Mouse (Mus musculus) MEL (cell line): ENCODE results near the gene Utp20. TPM values are rescaled to one million over a fixed set of nuclear protein-coding genes. Genes with fewer than 3 reads are reported as not detected.

Experiments
- DNase-seq: peaks from one replicate; pipeline ENCODE4 v3.0.0; 2011; ENCODE audit warnings: low read depth, low spot score
- H3K27ac ChIP-seq: 2 replicates; pipeline ENCODE4 v1.5.1; 2012; ENCODE audit warnings: low read depth, mild to moderate bottlenecking, control low read depth, low read length, moderate library complexity; ENCODE audit not compliant: control insufficient read depth
- H3K27me3 ChIP-seq, 2 experiments: fragments of 150-350 bp in 1 of 2; sonication (generic) in 1 of 2; 2 replicates each; pipeline ENCODE4 v1.6.1; 2012; ENCODE audit warnings: low read length in 2 of 2, mild to moderate bottlenecking in 2 of 2, improper control_type of control experiment in 1 of 2, moderate library complexity in 1 of 2; ENCODE audit not compliant: insufficient read depth in 2 of 2, control insufficient read depth in 1 of 2
- H3K36me3 ChIP-seq, 2 experiments: 2 replicates each; pipeline ENCODE4 v1.6.1; 2012 to 2014; ENCODE audit warnings: low read length in 2 of 2, improper control_type of control experiment in 1 of 2, inconsistent platforms in 1 of 2, mild to moderate bottlenecking in 1 of 2; ENCODE audit not compliant: insufficient read depth in 2 of 2, control insufficient read depth in 1 of 2
- H3K4me1 ChIP-seq, 2 experiments: fragments of 150-350 bp in 1 of 2; sonication (generic) in 1 of 2; 2 replicates each; pipeline ENCODE4 v1.6.1; 2012; ENCODE audit warnings: low read length in 2 of 2, improper control_type of control experiment in 1 of 2, mild to moderate bottlenecking in 1 of 2; ENCODE audit not compliant: insufficient read depth in 2 of 2, control insufficient read depth in 1 of 2
- H3K4me3 ChIP-seq, 2 experiments: fragments of 150-350 bp in 1 of 2; sonication (generic) in 1 of 2; 2 replicates each; pipeline ENCODE4 v1.5.1; 2012; ENCODE audit warnings: low read depth in 2 of 2, low read length in 2 of 2, mild to moderate bottlenecking in 2 of 2, moderate library complexity in 2 of 2, control low read depth in 1 of 2, improper control_type of control experiment in 1 of 2; ENCODE audit not compliant: control insufficient read depth in 1 of 2, insufficient read depth in 1 of 2
- H3K79me2 ChIP-seq: 2 replicates; pipeline ENCODE4 v1.6.1; 2012; ENCODE audit warnings: mild to moderate bottlenecking, low read length, moderate library complexity; ENCODE audit not compliant: control insufficient read depth, poor library complexity, insufficient read depth
- H3K9ac ChIP-seq: 2 replicates; pipeline ENCODE4 v1.6.1; 2012; ENCODE audit warnings: low read depth, mild to moderate bottlenecking, control low read depth, low read length, moderate library complexity; ENCODE audit not compliant: control insufficient read depth, poor library complexity, severe bottlenecking
- H3K9me3 ChIP-seq: fragments of 150-350 bp; sonication (generic); replicated peaks from 2 replicates; pipeline ENCODE4 v1.6.1; 2012; ENCODE audit warnings: mild to moderate bottlenecking, low read length, improper control_type of control experiment, moderate library complexity; ENCODE audit not compliant: insufficient read depth
- BHLHE40 ChIP-seq: IDR thresholded peaks from 2 replicates; pipeline ENCODE4 v1.6.1; 2012; ENCODE audit warnings: low read depth, mild to moderate bottlenecking, inconsistent platforms, low read length, improper control_type of control experiment, borderline replicate concordance
- CHD1 ChIP-seq: IDR thresholded peaks from 2 replicates; pipeline ENCODE4 v1.6.1; 2012; ENCODE audit warnings: low read depth, mild to moderate bottlenecking, inconsistent platforms, low read length, improper control_type of control experiment
- CHD2 ChIP-seq: IDR thresholded peaks from 2 replicates; pipeline ENCODE4 v1.6.1; 2011; ENCODE audit warnings: low read length, improper control_type of control experiment
- E2F4 ChIP-seq: IDR thresholded peaks from 2 replicates; pipeline ENCODE4 v1.6.1; 2011; ENCODE audit warnings: low read depth, low read length, improper control_type of control experiment, borderline replicate concordance
- EP300 ChIP-seq, 2 experiments: IDR thresholded peaks; 2 replicates each; pipeline ENCODE4 v1.6.1; 2011; ENCODE audit warnings: improper control_type of control experiment in 2 of 2, low read length in 2 of 2, low read depth in 1 of 2, mild to moderate bottlenecking in 1 of 2
- HCFC1 ChIP-seq: IDR thresholded peaks from 2 replicates; pipeline ENCODE4 v1.6.1; 2012; ENCODE audit warnings: low read depth, mild to moderate bottlenecking, inconsistent platforms, low read length, improper control_type of control experiment, moderate library complexity
- JUND ChIP-seq: IDR thresholded peaks from 2 replicates; pipeline ENCODE4 v1.6.1; 2011; ENCODE audit warnings: low read depth, mild to moderate bottlenecking, improper control_type of control experiment, low read length
- MAFK ChIP-seq: IDR thresholded peaks from 2 replicates; pipeline ENCODE4 v1.6.1; 2011; ENCODE audit warnings: low read depth, mild to moderate bottlenecking, low read length, improper control_type of control experiment, borderline replicate concordance
- MAZ ChIP-seq: IDR thresholded peaks from 2 replicates; pipeline ENCODE4 v1.6.1; 2012; ENCODE audit warnings: low read depth, mild to moderate bottlenecking, inconsistent platforms, low read length, improper control_type of control experiment
- MXI1 ChIP-seq: IDR thresholded peaks from 2 replicates; pipeline ENCODE4 v1.6.1; 2011; ENCODE audit warnings: mild to moderate bottlenecking, low read depth, low read length, improper control_type of control experiment
- NELFE ChIP-seq: IDR thresholded peaks from 2 replicates; pipeline ENCODE4 v1.6.1; 2011; ENCODE audit warnings: low read depth, low read length, improper control_type of control experiment
- NRF1 ChIP-seq: IDR thresholded peaks from 2 replicates; pipeline ENCODE4 v1.6.1; 2014; ENCODE audit warnings: low read depth, mild to moderate bottlenecking, inconsistent platforms, low read length, improper control_type of control experiment, moderate library complexity; ENCODE audit not compliant: poor library complexity, insufficient read depth, severe bottlenecking
- POLR2A ChIP-seq, 2 experiments: IDR thresholded peaks; 2 replicates each; pipeline ENCODE4 v1.6.1; 2011 to 2012; ENCODE audit warnings: low read length in 2 of 2, mild to moderate bottlenecking in 2 of 2, control low read depth in 1 of 2, improper control_type of control experiment in 1 of 2, low read depth in 1 of 2, moderate library complexity in 1 of 2; ENCODE audit not compliant: control insufficient read depth in 1 of 2, insufficient read depth in 1 of 2, poor library complexity in 1 of 2
- POLR2AphosphoS2 ChIP-seq: IDR thresholded peaks from 2 replicates; pipeline ENCODE4 v1.6.1; 2011; ENCODE audit warnings: low read length, improper control_type of control experiment
- POLR2AphosphoS5 ChIP-seq: IDR thresholded peaks from 2 replicates; pipeline ENCODE4 v1.6.1; 2012; ENCODE audit warnings: low read depth, borderline replicate concordance, mild to moderate bottlenecking, inconsistent platforms, low read length, moderate library complexity, mixed read lengths
- RAD21 ChIP-seq: IDR thresholded peaks from 2 replicates; pipeline ENCODE4 v1.6.1; 2011; ENCODE audit warnings: mild to moderate bottlenecking, low read depth, low read length, improper control_type of control experiment
- RCOR1 ChIP-seq: IDR thresholded peaks from 2 replicates; pipeline ENCODE4 v1.6.1; 2012; ENCODE audit warnings: low read depth, mild to moderate bottlenecking, inconsistent platforms, low read length, improper control_type of control experiment
- SIN3A ChIP-seq: IDR thresholded peaks from 2 replicates; pipeline ENCODE4 v1.6.1; 2012; ENCODE audit warnings: low read length, improper control_type of control experiment, inconsistent platforms
- SMC3 ChIP-seq: IDR thresholded peaks from 2 replicates; pipeline ENCODE4 v1.6.1; 2011; ENCODE audit warnings: low read depth, low read length, improper control_type of control experiment
- UBTF ChIP-seq: IDR thresholded peaks from 2 replicates; pipeline ENCODE4 v1.6.1; 2012; ENCODE audit warnings: low read depth, mild to moderate bottlenecking, inconsistent platforms, low read length, improper control_type of control experiment, moderate library complexity, borderline replicate concordance; ENCODE audit not compliant: insufficient read depth
- ZKSCAN1 ChIP-seq: IDR thresholded peaks from 2 replicates; pipeline ENCODE4 v1.6.1; 2012; ENCODE audit warnings: low read depth, mild to moderate bottlenecking, inconsistent platforms, low read length, improper control_type of control experiment, moderate library complexity
- ZNF384 ChIP-seq: IDR thresholded peaks from 2 replicates; pipeline ENCODE4 v1.6.1; 2012; ENCODE audit warnings: low read depth, mild to moderate bottlenecking, inconsistent platforms, low read length, improper control_type of control experiment
- polyA plus RNA-seq, 2 experiments: library from polyadenylated mRNA; stranded (reverse) in 1 of 2; unstranded in 1 of 2; fragments of >175 nt in 1 of 2; fragments of >200 nt in 1 of 2; gene quantifications; 2 replicates each; pipeline versions ENCODE4 v1.2.1 to v1.2.4; 2012; ENCODE audit warnings: low replicate concordance in 2 of 2, low read depth in 1 of 2; ENCODE audit not compliant: insufficient read length in 2 of 2, insufficient read depth in 1 of 2, missing spikeins in 1 of 2
- total RNA-seq: library from RNA; depleted of rRNA; stranded (reverse); fragments of 300-350 nt; gene quantifications from 2 replicates; pipeline ENCODE4 v1.2.3, GENCODE M21; 2012

Gene Utp20
- total and polyA plus RNA-seq, 3 experiments, result 56.5 to 138 (median 62.8) TPM

DNA sequence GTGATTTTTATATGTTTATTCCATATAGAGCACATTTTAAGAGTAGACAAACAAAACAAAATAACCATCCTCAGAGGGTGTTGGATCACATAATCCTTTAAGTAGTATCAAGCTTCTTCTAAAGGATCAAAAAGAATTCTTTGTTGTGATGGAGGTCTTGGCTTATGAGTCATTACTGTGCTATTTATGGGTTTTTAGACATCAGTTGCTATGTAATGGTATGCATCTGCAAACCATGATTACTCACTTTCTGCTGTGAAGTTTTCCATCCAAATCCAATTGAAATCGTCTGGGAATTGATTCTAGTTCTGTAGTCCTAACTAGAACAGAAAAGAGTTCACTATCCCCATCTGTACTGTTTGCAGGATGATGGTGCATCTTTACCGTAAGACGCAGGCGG is 23.4 kb upstream of the Utp20 start:
- H3K79me2 ChIP-seq, result no peaks in the 10 kb centered on the region
- no peaks in the 10 kb centered on the region for H3K36me3 ChIP-seq
- H3K27ac ChIP-seq, result no peak overlapping the region
- H3K4me3 ChIP-seq, result no peak overlapping the region
- no peaks in the 10 kb centered on the region for H3K4me1 ChIP-seq
- TF ChIP-seq HCFC1 (no peak), EP300 (IDR thresholded peaks at IDR 0.05; ENCODE audit: low read depth in 1 of 2, low read length in 2 of 2) (no peak), SMC3 (no peak), POLR2AphosphoS5 (no peak), JUND (no peak), NELFE (no peak), POLR2AphosphoS2 (no peak), RCOR1 (no peak), CHD1 (no peak)
- H3K27me3 ChIP-seq, result peaks cover 0 to 2% of the 10 kb centered on the region in 2 experiments; a peak in 1 of 4 replicates
- H3K9ac ChIP-seq, result no peak overlapping the region
- no peaks in the 10 kb centered on the region for H3K9me3 ChIP-seq
- DNase-seq, result no peak

- Histone ChIP-seq H3K27ac (no peak overlapping the region), H3K4me1 (no peaks in the 10 kb centered on the region), H3K36me3 (no peaks in the 10 kb centered on the region), H3K9ac (no peak overlapping the region), H3K4me3 (no peak overlapping the region), H3K9me3 (no peaks in the 10 kb centered on the region), H3K79me2 (no peaks in the 10 kb centered on the region), H3K27me3 (peaks cover 0 to 2% of the 10 kb centered on the region in 2 experiments; a peak in 1 of 4 replicates)
- DNase-seq, result no peak
- TF ChIP-seq BHLHE40 (no peak), UBTF (no peak), MAZ (no peak), CHD2 (no peak)
Observed at GRCm38 (mm10) chr10:88848876-88849476, 22.4 kb upstream of the Utp20 start.

DNA sequence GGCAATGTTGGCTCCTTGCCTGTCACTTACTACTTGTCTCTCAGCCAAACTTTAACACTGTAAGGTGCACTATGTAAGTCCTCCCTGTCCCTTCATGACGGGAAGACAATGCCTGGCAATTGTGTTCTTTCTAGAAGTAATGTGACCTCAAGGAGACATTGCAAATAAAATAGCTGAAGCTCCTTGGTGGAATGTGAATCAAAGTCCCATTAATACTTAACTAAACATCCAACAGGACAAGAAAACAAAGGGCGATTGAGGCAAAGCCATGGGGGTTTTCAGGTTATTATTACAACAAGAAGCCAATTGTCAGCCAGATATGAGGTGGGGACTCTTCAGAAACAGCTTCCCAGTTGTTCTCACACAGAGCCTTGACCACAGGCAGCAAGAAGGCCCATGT is 7.6 kb upstream of the Utp20 start:
- Histone ChIP-seq H3K9ac (no peak overlapping the region), H3K27me3 (no peaks in the 10 kb centered on the region; a peak in 1 of 4 replicates), H3K27ac (no peak overlapping the region), H3K36me3 (no peaks in the 10 kb centered on the region), H3K9me3 (no peaks in the 10 kb centered on the region), H3K4me3 (no peak overlapping the region), H3K4me1 (no peaks in the 10 kb centered on the region), H3K79me2 (no peaks in the 10 kb centered on the region)
- TF ChIP-seq CHD2, result no peak
- no peak for TF ChIP-seq BHLHE40
- no peak for TF ChIP-seq NRF1
- TF ChIP-seq POLR2A (IDR thresholded peaks at IDR 0.05; ENCODE audit: control insufficient read depth in 1 of 2, insufficient read depth in 1 of 2, low read depth in 1 of 2, low read length in 2 of 2, poor library complexity in 1 of 2), result no peak
- no peak for TF ChIP-seq E2F4
- no peak for TF ChIP-seq RAD21
- no peak for TF ChIP-seq MXI1
- no peak for TF ChIP-seq CHD1
- TF ChIP-seq ZNF384, result no peak
- TF ChIP-seq MAFK, result no peak
- TF ChIP-seq POLR2AphosphoS2, result no peak
- no peak for TF ChIP-seq SIN3A
- no peak for TF ChIP-seq ZKSCAN1
- no peak for DNase-seq
